Mouse (Mus musculus) layer of hippocampus, adult 2 months (tissue): ENCODE data around the gene Gm45337. TPM values are rescaled to one million over a fixed set of nuclear protein-coding genes. Genes with fewer than 3 reads are reported as not detected.

Experiments
- DNase-seq, 2 experiments: peaks; one replicate each; pipeline ENCODE4 v3.0.0; 2022; ENCODE audit warnings: low spot score in 2 of 2
- H3K27ac ChIP-seq: fragments of 200-600 bp; 2 replicates; pipeline ENCODE4 v1.8.1; 2022
- H3K4me3 ChIP-seq: fragments of 200-600 bp; 2 replicates; pipeline ENCODE4 v1.8.1; 2022; ENCODE audit warnings: mild to moderate bottlenecking
- CTCF ChIP-seq: fragments of 200-600 bp; conservative IDR thresholded peaks from 2 replicates; pipeline ENCODE4 v1.8.1; 2022; ENCODE audit warnings: antibody characterized with exemption, mild to moderate bottlenecking, moderate library complexity
- total RNA-seq, 2 experiments: library from RNA; stranded (reverse); gene quantifications; 2 replicates each; pipeline ENCODE4 v1.2.3; 2021

Gm45337 gene
- total RNA-seq, 2 experiments from 2014 or later = not detected

DNA sequence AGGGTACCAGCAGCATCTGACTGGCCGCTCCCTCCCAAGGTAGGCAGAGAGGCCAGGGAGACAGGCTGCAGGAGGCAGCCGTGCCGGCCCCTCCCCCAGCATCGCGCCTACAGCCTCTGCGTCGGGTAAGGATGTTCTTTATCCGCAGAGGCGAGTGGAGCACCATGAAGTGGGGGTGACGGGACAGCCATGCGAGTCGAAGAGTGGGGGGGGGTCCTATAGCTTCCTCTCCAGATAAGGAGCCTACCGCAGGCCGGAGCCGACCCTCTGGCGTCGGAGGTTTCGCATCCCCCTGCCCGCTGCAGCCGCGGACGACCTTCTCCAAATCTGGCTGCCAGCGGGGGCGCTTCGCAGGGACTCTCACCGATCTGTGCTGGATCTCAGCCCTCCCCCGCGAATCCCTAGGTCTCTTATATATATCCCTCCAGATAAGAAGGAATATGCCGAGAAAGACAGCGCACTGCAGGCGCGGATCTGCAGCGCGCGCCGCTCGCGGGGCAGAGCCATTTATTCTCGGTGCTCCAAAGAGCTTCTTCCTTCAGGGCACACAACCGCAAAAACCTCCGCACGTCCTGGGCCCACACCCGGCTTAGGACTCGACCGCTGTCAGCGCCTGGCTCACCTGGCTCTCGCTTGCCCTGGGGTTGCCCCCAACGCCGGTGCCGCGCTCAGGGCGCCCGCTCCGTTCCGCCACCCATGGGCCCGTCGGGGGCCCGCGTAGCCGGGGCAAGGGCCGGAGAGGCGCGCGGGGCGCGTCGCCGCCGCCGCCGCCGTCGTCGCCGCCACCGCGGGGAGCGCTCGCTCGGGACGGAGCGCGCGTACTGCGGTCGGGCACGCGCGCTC, 49.9 kb downstream of the Gm45337 start:
- DNase-seq = peak in 1 of 2 experiments; percentile 60
- H3K27ac ChIP-seq = peak overlapping the region; percentile 99
- TF ChIP-seq CTCF = no peak; the same call in 1 of the 2 replicates

DNA sequence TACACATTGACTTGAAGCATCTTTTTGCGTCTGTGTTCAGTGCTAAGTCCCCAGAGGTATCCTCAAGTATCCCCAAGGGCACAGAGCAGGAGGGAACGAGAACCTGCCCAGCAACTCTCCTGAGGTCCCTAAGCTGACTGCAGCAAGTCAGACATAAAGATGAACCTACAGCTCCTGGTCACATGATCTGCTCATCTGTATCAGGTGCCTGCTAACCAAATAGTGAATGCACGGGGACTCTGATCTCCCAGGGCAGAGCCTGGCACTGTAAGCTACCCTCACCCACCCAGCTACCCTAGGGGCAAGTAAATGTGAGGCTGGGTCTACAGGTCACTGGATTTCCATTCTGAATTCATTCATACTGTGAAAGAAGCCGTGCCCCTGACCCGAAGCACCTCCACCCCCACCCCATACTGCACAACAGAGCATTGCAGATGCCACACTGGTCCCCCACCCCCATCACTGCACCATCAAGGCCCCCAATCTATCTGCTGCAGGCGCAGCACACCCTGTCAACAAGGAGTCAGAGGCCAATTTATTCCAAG, 50.6 kb downstream of the Gm45337 start:
- DNase-seq = no peak
- peak overlapping the region; percentile 99 for H3K27ac ChIP-seq
- peak overlapping the region; percentile 93 for H3K4me3 ChIP-seq
- no peak for TF ChIP-seq CTCF

More for the DNA sequence above, 49.9 kb downstream of the Gm45337 start:
- H3K4me3 ChIP-seq = peak overlapping the region; percentile 93

Other genes starting within 250 kb of the Gm45337 start
- gene Tollip, start 226.1 kb downstream of the Gm45337 start, total RNA-seq = 100 to 1,000 TPM; 112 to 123 TPM
- gene Brsk2, start 194.9 kb downstream of the Gm45337 start, total RNA-seq = 100 to 1,000 TPM; 175 to 181 TPM
- gene Mob2, start 83.5 kb downstream of the Gm45337 start, total RNA-seq = 10 to 100 TPM; 29.0 to 29.3 TPM
- gene Dusp8, start 48.8 kb downstream of the Gm45337 start, total RNA-seq = 100 to 1,000 TPM; 126 to 127 TPM
- not detected for gene Gm45618, start 23.9 kb downstream of the Gm45337 start, total RNA-seq
- gene Gm39115, start 8.6 kb downstream of the Gm45337 start, total RNA-seq = not detected
- gene Gm29735, start 12.5 kb upstream of the Gm45337 start, total RNA-seq = not detected
- gene Gm4553, start 21.1 kb upstream of the Gm45337 start, total RNA-seq = not detected
- not detected for gene Krtap5-2, start 31.4 kb upstream of the Gm45337 start, total RNA-seq
- not detected for gene Gm10153, start 45.8 kb upstream of the Gm45337 start, total RNA-seq
- gene Krtap5-3, start 56.8 kb upstream of the Gm45337 start, total RNA-seq = not detected
- gene Gm7579, start 67.3 kb upstream of the Gm45337 start, total RNA-seq = not detected
- gene Krtap5-5, start 85.4 kb upstream of the Gm45337 start, total RNA-seq = not detected
- gene Gm40460, start 96.5 kb upstream of the Gm45337 start, total RNA-seq = not detected
- not detected for gene Gm2431, start 113.7 kb upstream of the Gm45337 start, total RNA-seq
- gene Gm4559, start 129.8 kb upstream of the Gm45337 start, total RNA-seq = not detected
- gene Krtap5-1, start 152.5 kb upstream of the Gm45337 start, total RNA-seq = not detected
- not detected for gene Krtap5-4, start 158.9 kb upstream of the Gm45337 start, total RNA-seq
- gene Ifitm10, start 229.1 kb upstream of the Gm45337 start, total RNA-seq = 10 to 100 TPM; 35.3 to 38.6 TPM
- gene Gm49369, start 238.1 kb upstream of the Gm45337 start, total RNA-seq = 1 to 10 TPM in 1 of 2 experiments, not detected in 1; 4.4 TPM
- 100 to 1,000 TPM; 291 to 297 TPM for gene Ctsd, start 243.4 kb upstream of the Gm45337 start, total RNA-seq